Mouse (Mus musculus) layer of hippocampus, adult 2 months (tissue): ENCODE measurements around the gene Fktn. TPM values are rescaled to one million over a fixed set of nuclear protein-coding genes. Genes with fewer than 3 reads are reported as not detected.
"Not testable (repeated sequence)": the region's sequence is repeated elsewhere in the genome, so short reads cannot be mapped to it uniquely, and the experiment has no call there.

Experiments used
- DNase-seq, 2 experiments: peaks; one replicate each; pipeline ENCODE4 v3.0.0; 2022; ENCODE audit warnings: low spot score in 2 of 2
- H3K27ac ChIP-seq: fragments of 200-600 bp; 2 replicates; pipeline ENCODE4 v1.8.1; 2022
- H3K4me3 ChIP-seq: fragments of 200-600 bp; 2 replicates; pipeline ENCODE4 v1.8.1; 2022; ENCODE audit warnings: mild to moderate bottlenecking
- CTCF ChIP-seq: fragments of 200-600 bp; conservative IDR thresholded peaks from 2 replicates; pipeline ENCODE4 v1.8.1; 2022; ENCODE audit warnings: antibody characterized with exemption, mild to moderate bottlenecking, moderate library complexity
- total RNA-seq, 2 experiments: library from RNA; stranded (reverse); gene quantifications; 2 replicates each; pipeline ENCODE4 v1.2.3; 2021

Gene Fktn
- total RNA-seq, 2 experiments from 2014 or later: 29.6 to 31.1 TPM

GRCm38 (mm10) chr4:53785746-53786398 is 72.1 kb downstream of the Fktn start:
- DNase-seq: no peak
- no peak overlapping the region for H3K4me3 ChIP-seq
- H3K27ac ChIP-seq: no peak overlapping the region
- no peak for TF ChIP-seq CTCF

GRCm38 (mm10) chr4:53786851-53787250 is 73.1 kb downstream of the Fktn start:
- Histone ChIP-seq H3K27ac (no peak overlapping the region), H3K4me3 (no peak overlapping the region)
- no peak for DNase-seq
- TF ChIP-seq CTCF: no peak

GRCm38 (mm10) chr4:53789346-53789745 is 75.5 kb downstream of the Fktn start:
- Histone ChIP-seq H3K4me3 (no peak overlapping the region), H3K27ac (no peak overlapping the region)
- TF ChIP-seq CTCF: no peak
- DNase-seq: no peak

GRCm38 (mm10) chr4:53794257-53794966 is 80.6 kb downstream of the Fktn start:
- no peak for DNase-seq
- Histone ChIP-seq H3K27ac (no peak overlapping the region), H3K4me3 (no peak overlapping the region)
- no peak for TF ChIP-seq CTCF

- no peak overlapping the region for H3K4me3 ChIP-seq
- no peak overlapping the region for H3K27ac ChIP-seq
- TF ChIP-seq CTCF: no peak
- no peak for DNase-seq
Measured at GRCm38 (mm10) chr4:53795086-53795485, 81.3 kb downstream of the Fktn start.

GRCm38 (mm10) chr4:53795706-53796105 is 81.9 kb downstream of the Fktn start:
- TF ChIP-seq CTCF: no peak
- Histone ChIP-seq H3K4me3 (no peak overlapping the region), H3K27ac (no peak overlapping the region)
- no peak for DNase-seq

- no peak overlapping the region for H3K4me3 ChIP-seq
- H3K27ac ChIP-seq: no peak overlapping the region
- no peak for TF ChIP-seq CTCF
- DNase-seq: no peak
Measured at GRCm38 (mm10) chr4:53796865-53797772, 83.3 kb downstream of the Fktn start.

GRCm38 (mm10) chr4:53798896-53799676 is 85.3 kb downstream of the Fktn start:
- no peak for TF ChIP-seq CTCF
- no peak overlapping the region for H3K4me3 ChIP-seq
- DNase-seq: no peak
- no peak overlapping the region for H3K27ac ChIP-seq

GRCm38 (mm10) chr4:53799753-53800152 is 86.0 kb downstream of the Fktn start:
- no peak for TF ChIP-seq CTCF
- Histone ChIP-seq H3K4me3 (no peak overlapping the region), H3K27ac (no peak overlapping the region)
- no peak for DNase-seq

GRCm38 (mm10) chr4:53803674-53804073 is 89.9 kb downstream of the Fktn start:
- not testable (repeated sequence) for H3K27ac ChIP-seq, DNase-seq, H3K4me3 ChIP-seq

GRCm38 (mm10) chr4:53806428-53806827 is 92.6 kb downstream of the Fktn start:
- not testable (repeated sequence) for DNase-seq, H3K4me3 ChIP-seq, H3K27ac ChIP-seq

- no peak overlapping the region for H3K27ac ChIP-seq
- no peak for DNase-seq
- no peak for TF ChIP-seq CTCF
- no peak overlapping the region for H3K4me3 ChIP-seq
Measured at GRCm38 (mm10) chr4:53818320-53818719, 104.5 kb downstream of the Fktn start.
